Mouse (Mus musculus): ENCODE measurements around the gene Rpl28. TPM values are rescaled to one million over a fixed set of nuclear protein-coding genes. Genes with fewer than 3 reads are reported as not detected.
"Not testable (repeated sequence)": the region's sequence is repeated elsewhere in the genome, so short reads cannot be mapped to it uniquely, and the experiment has no call there.

Rpl28 gene
- total RNA-seq, 2 experiments from 2014 or later: 484 to 506 TPM

DNA sequence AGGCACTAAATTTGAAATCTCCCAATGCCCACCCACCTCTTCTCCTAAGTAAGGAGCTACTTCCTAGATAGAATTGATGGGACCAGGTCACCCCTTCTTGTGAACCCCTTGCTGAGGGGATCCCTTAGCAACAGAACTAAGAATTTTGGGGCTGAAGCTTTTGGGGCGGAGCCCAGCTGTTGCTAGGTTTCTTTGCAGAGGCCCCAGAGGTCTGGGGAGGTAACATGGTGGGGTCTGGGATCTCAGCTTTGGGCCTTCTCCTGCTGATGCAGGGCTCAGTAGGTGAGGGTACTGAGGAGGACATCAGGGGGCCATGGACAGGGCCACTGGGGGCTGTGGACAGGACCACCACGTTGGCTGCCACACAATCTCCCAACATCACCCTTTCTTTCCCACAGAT lies 9.9 kb upstream of the Rpl28 start, which contains the start of the genes Il11 and Tmem190:
Gene Il11 (minus strand): TSS at position 101 of the 400 bp plus-strand sequence.
Gene Tmem190 (plus strand): TSS at position 179 of the 400 bp plus-strand sequence.
- no peak for DNase-seq (ENCODE audit: extremely low spot score in 1 of 2, low spot score in 1 of 2)

DNA sequence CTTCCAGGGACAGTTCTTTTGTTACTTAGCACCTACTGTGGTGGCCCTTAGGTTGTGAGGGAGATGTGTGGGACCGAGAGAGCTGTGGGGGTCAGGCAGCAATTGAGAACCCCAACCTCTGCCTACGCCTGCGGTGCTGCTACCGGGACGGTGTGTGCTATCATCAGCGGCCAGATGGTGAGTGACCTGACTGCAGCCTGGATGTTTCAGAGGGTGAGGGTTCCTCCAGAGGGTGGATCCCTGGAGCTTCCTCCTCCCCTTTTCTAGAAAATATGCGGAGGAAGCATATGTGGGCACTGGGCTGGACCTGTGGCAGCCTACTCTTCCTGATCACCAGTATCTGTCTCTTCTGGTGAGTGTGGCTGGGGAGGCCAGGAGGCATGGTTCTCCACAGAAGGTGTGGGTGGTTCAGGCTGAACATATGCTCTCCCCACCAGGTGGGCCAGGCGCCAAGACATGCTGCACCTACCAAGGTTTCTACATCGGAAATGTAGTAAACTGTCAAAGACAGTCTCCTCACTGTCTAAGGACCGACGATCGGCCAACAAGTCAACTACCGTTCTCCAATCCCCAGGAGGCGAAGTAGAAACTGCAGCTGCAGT lies 8.9 kb upstream of the Rpl28 start:
- DNase-seq (ENCODE audit: extremely low spot score in 1 of 2, low spot score in 1 of 2): no peak

DNA sequence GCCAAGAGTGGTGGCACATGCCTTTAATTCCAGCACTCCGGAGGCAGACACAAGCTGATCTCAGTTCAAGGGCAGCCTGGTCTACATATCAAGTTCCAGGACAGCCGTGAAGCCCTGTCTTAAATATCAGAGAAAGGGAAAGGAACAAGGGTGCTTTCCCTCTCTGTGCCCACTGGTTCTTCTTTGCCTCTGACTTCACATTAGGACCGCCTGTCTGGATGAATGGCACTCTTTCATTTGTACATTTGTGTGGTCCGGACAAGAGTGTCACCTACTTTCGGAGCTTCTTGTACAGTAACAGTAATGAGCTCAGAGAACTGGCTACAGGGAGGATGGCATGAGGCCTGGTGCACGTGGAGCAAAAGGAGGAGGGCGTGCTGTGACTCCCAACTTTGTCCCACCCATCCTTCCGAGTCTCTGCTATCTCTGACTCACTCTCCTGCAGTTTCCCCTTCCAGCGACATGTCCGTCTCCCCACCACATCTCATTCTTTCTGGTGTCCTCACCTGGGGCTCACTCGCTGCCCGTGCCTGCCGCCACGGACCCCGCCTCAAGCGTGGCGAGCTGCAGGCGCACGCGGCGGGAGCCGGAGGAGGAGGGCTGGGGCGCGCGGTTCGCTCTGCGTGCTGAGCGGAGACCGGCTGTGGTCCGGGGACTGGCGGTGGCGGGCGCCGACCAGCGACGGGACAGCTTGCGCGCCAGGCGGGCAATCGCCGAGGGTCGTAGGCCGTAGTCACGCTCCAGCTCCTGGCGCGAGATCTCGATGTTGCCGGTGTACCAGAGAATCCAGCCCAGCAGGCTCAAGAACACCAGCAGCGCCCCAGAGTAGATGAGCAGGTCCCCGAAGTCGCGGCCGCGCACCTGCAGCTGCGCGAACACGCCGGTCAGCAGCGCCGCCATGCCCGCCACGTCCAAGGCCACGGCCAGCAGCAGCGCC lies 3.9 kb upstream of the Rpl28 start:
- DNase-seq (ENCODE audit: extremely low spot score in 1 of 2, low spot score in 1 of 2): peak; percentile 45 to 49

DNA sequence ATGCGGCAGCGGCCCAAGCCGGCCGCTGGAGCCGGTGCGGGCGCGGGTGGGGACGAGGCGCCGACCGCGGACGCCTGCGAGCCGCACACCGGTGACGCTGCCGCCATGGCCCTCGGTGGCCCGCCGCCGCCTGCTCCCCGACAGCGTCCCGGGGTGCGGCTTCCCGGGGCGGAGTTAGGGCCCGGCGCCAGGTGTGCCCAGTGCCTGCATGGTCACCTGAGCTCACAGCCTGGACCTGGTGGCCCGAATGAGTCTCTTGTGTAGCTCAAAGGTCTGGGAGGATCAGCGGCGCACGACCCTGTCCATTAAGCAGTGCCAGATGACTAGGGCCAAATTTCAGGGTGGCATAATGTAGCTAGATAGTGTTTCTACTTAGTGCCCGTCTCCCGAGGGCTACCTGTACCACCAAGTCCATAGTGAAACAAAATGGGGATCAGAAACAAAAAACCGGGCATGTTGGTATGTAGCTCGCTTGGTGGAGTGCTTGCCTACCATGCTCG lies 3.2 kb upstream of the Rpl28 start, which contains the start of gene Tmem238:
Gene Tmem238 (minus strand): TSS at position 221 of the 500 bp plus-strand sequence.
- no peak for DNase-seq (ENCODE audit: extremely low spot score in 1 of 2, low spot score in 1 of 2)

DNA sequence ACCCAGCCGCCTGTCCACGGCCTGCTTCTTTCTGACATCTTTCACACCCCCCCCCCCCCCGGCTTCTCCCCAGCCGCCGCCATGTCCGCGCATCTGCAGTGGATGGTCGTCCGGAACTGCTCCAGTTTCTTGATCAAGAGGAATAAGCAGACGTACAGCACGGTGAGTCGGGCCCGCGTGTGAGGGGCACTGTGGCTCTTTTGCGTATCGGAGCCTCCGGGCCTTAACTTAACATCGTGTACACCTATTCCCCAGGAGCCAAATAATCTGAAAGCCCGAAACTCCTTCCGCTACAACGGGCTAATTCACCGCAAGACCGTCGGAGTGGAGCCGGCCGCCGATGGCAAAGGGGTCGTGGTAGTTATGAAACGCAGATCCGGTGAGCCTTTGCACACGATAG lies 574 bp downstream of the Rpl28 start:
- not testable (repeated sequence) for DNase-seq (ENCODE audit: extremely low spot score in 1 of 2, low spot score in 1 of 2)

DNA sequence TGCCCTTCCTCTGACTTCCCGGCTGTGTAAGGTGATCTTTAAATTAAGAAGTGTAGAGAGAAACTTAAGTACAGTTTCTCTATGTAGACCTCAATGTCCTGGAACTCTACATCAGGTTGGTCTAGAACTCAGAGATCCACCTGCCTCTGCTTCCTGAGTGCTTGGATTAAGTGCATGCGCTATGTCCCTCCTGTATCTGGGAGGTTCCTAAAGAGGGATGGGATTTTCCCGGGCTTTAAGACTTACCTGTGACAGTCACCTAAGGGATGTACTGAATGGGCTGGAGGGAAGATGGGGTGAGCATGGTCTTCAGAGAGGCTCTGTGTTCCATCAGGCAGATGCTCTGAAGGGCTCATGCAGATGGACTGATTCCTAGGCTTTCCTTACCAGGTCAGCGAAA lies 1.0 kb downstream of the Rpl28 start:
- no peak for DNase-seq (ENCODE audit: extremely low spot score in 1 of 2, low spot score in 1 of 2)

DNA sequence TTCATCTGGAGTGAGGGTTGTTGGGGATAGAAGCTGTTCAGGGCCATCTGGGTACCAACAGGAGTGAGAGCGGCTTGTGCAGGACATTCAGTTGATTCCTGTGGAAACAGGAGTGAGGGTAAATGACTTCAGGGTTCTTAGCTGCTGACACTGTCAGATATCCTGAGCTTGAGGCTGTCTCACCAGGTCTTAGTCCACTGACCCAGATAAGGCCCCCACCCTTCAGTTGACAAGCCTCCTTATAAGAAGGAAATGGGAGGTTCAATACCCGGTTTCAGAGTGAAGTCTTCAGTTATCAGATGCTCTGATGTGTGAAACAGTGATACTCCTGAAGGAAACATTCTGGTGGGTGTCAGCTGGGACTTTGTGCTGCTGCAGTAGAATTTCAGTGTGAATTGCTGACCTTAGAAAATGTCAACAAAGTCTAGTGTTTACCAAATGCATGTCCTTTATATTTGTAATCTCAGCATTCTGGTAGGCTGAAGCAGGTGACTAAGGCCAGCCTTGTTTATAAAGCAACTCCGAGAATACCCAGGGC lies 2.0 kb downstream of the Rpl28 start:
- DNase-seq (ENCODE audit: extremely low spot score in 1 of 2, low spot score in 1 of 2): no peak

DNA sequence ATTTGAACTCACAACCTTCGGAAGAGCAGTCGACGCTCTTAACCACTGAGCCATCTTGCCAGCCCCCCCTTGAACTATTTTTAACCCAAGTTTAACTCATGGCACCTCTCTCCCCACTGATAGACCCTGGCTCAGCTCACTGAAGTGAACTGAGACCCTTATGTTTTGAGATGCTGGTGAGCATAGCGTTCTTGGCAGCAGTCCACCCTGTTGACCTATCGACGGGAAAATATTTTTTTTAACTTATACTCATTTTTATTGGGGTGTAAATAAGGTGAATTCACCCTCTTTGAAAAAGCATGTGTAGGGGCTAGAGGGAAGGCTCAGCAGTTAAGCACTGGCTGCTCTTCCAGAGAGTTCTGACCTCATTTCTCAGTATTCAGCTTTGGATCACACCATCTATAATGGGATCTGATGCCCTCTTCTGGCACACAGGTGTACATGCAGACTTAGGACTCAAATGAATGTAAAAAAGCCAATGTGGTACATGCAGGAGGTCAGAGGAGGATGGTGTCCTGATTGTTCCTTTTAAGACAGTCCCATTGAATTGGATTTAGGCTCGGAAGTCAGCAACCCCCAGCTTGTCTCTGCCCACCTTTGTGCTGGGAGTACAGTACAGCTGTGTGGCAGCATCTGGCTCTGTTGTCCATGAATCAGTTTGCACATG lies 3.2 kb downstream of the Rpl28 start:
- DNase-seq (ENCODE audit: extremely low spot score in 1 of 2, low spot score in 1 of 2): no peak

DNA sequence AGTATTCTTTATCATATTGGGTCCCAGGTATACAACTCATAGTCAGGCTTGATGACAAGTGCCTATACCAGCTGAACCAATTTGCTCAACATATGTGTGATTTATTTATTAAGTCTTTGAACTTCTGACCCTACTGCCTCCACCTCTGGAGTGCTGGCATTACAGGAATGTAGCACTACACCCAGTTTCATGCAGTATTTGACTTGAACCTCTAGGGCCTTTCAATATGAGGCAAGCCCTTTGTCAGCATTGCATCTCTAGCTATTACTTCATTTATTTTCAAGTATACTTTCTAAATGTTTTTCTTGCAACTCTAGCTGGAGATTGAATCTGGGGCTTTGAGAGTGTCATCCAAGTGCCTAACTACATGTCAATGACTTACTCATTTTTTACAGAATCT lies 9.6 kb downstream of the Rpl28 start:
- DNase-seq (ENCODE audit: extremely low spot score in 1 of 2, low spot score in 1 of 2): no peak

DNA sequence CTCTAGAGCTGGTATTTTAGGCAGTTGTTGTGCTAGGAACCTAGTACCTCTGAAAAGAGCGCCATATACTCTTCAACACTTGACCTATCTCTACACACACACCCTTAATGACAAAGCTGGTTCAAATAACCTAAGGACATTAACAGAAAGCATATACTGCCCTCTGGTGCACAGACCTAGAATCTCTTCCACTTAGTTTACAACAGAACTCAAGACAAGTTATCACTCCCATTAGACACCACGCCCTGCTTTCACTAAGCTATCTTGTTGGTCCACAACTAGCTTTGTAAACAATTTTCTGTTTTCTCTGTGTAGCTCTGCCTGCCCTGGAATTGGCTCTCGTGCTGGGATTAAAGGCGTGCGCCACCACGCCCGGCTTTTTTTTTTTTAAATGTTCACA lies 14.0 kb downstream of the Rpl28 start:
- DNase-seq (ENCODE audit: extremely low spot score in 1 of 2, low spot score in 1 of 2): no peak

DNA sequence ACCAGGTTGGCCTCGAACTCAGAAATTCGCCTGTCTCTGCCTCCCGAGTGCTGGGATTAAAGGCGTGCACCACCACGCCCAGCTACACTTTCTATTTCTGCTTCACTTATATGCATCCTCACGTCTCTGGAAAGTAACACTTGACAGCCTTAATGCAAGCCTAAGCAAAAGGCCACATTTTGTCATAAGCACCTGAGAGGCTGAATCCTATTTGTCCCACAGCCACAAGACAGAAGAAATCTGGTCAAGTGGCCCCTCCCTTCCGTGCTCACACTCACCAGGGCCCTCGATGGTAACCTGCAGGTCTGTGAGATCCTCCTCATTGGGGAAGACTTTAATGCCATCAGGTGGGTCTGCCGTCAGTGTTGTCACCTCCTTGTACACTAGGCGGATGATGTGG lies 18.5 kb downstream of the Rpl28 start:
- not testable (repeated sequence) for DNase-seq (ENCODE audit: extremely low spot score in 1 of 2, low spot score in 1 of 2)

DNA sequence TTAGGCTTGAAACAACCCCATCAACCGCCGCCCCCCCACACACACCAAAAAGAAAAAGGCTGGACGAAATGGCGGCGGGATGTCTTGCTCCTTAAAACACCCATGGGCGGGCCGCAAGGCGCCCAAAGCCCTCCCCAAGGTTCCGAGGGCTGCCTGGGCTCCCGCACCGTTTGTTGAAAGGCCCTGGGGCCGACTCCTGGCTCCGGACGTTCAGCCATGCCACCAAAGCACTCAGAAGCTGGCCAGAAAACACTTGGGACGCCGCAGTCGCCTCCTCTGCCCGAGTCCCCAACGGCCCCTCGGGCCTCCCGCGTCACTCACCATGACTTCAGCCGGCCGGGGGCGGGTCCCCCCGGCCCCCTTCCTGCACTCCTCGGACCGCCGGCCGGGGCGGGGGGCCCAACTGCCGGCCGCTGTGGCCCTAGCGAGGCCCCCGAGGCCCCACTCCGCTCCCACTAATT lies 19.2 kb downstream of the Rpl28 start:
- no peak for DNase-seq (ENCODE audit: extremely low spot score in 1 of 2, low spot score in 1 of 2)

DNA sequence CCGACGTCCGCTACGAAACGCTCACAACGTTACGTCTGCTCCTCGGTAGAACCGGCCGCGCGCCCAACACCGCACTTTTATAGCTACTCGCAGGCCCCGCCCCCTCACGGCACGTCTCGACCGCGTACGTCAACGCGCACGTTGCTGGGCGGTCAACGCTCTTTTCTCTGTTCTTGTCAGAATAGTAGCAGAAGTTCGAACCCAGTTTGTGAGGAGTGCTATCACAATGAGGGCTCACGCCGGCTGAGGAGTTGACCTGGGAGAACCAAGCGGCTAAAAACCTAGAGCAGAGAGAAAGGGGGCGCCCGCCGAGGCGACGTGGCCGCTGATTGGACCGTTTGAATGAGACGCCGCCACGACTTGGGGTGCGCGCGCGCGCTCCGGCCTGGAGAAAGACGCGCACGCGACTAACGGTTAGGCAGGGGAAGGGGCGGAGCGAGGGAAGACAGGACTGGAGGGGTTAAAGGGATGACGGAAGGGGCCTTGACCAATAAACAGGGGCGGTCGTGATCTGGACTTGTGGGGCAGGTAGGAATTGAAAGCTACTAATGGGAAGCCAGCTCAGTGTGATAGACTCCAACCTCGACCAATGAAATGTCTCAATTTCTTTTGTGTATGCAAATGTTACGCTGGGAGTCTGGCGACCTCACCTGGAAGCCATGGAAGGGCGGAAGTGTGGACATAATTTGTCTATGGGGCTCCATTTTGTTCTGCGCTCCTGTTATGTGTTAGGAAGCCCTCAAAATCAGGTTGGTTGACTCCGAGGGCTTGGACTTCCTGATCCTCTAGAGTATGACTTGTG lies 19.8 kb downstream of the Rpl28 start, which contains the start of gene Ube2s:
Gene Ube2s (minus strand): TSS at position 288 of the 802 bp plus-strand sequence.
- peak; percentile 95 for DNase-seq (ENCODE audit: extremely low spot score in 1 of 2, low spot score in 1 of 2)

DNA sequence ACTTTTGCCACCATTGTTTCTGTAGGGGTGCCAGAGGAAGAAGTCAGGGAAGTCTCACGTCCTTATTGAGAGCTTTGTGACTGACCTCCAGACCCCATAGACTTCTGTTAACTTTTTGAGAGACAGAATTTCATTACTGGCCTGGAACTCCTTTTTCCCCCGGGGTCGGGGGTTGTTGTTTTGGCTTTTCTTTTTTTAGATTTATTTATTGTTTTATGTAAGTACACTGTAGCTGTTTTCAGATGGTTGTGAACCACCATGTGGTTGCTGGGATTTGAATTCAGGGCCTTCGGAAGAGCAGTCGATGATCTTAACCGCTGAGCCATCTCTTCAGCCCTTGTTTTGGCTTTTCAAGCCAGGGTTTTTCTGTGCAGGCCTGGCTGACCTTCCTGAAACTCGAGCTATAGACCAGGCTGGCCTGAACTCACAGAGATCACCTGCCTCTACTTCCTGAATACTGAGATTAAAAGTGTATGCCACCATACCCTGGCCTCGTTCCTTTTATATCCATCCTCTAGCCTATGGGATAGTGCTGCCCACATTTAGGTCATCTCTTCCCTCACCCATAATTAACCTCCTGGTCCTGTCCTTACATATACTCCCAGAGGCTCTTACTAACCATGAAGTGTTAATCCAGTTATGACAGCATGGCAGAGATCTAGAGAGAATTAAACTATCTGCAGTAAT lies 20.6 kb downstream of the Rpl28 start:
- DNase-seq (ENCODE audit: extremely low spot score in 1 of 2, low spot score in 1 of 2): no peak

DNA sequence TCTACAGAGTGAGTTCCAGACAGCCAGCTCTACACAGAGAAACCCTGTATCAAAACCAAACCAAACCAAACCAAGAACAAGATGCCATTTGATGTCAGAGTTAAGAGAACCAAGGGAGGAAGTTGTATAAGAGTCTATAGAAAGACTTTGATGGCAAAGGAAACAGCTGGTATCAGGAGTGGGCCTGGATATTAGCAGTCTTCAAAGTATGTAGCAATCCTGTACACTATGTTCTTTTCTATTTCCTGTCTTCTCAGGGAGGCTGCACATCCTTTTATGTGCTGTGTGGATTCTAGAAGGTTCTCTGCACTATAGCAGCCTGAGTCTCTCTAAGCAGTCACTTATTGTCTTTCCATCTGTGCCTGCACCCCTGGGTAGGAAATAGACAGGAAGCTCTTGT lies 23.9 kb downstream of the Rpl28 start:
- no peak for DNase-seq (ENCODE audit: extremely low spot score in 1 of 2, low spot score in 1 of 2)

DNA sequence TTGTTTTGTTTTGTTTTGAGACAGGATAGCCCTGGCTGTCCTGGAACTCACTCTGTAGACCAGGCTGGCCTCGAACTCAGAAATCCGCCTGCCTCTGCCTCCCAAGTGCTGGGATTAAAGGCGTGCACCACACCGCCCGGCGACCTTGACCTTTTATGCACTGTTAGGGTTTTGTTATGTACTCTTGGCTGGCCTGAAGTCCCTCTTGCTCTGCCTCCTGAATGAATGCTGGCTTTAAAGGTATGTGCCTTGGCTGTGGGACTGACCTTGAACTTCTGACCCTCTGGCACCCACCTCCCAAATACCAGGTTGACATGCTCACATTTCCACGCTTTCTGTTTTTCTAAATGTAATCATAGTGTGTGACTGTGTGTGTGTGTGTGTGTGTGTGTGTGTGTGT lies 28.3 kb downstream of the Rpl28 start:
- DNase-seq (ENCODE audit: extremely low spot score in 1 of 2, low spot score in 1 of 2): not testable (repeated sequence)

DNA sequence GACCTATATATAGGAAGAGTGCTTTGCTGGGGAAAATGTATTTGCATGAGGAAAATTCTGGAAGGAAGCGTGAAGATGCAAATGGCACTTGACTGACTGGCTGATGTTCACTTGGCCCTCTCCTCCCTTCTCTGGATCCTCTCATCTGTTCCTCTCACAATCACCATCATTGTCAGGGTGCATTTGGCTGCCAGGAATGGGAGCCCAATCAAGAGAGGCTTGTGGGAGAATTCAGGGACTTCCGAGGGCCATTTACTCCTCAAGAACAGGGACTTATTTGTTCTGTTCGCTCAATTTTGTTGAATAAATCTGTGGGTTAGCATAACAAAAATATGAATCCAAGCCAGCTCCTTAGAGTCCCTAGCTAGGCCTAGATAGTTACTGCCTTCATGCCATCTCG lies 29.0 kb downstream of the Rpl28 start:
- no peak for DNase-seq (ENCODE audit: extremely low spot score in 1 of 2, low spot score in 1 of 2)

DNA sequence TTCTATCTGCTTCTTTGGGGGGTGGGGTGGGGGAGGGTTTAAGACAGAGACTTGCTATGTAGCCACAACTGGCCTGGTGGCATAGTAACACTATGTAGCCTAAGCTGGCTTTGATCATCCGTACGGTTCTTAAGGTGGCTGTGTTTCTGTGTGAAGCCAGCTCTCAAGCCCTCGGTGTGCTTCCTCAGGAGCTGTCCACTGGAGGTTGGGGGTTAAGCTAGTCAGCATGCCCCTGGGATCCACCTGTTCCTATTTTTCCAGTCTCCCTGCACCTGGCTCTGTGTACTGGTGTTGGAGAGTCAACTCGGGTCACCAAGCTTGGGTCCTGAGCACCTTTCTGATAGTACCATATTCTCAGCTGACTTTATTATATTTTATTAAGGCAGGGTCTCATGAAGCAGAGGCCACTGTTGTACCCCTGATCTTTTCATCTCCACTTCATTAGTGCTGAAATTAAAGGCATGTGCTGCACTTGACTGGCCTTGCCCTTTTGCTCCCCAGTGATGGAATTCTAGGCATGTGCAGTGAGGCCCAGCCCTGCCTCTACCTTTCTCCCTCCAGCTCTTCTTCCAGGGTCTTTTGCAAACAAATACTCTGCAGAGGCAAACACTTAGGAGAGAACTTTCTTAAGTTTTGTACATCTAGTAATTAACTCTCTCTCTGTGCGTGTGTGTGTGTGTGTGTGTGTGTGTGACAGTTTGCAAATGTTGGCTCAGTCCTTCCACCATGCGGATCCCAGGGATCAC lies 29.7 kb downstream of the Rpl28 start:
- no peak for DNase-seq (ENCODE audit: extremely low spot score in 1 of 2, low spot score in 1 of 2)
